Mouse (Mus musculus) cerebellum, adult 2 months (tissue): ENCODE results near the gene Olfr49. TPM values are rescaled to one million over a fixed set of nuclear protein-coding genes. Genes with fewer than 3 reads are reported as not detected.
A peak's percentile ranks its signal among the peaks of the same experiment; 100 is the strongest.

Source experiments
- DNase-seq, 2 experiments: peaks; one replicate each; pipeline ENCODE4 v3.0.0; 2021
- H3K27ac ChIP-seq: fragments of 200-500 bp; 2 replicates; pipeline ENCODE4 v1.5.1; 2012; ENCODE audit warnings: low read length, control low read depth, inconsistent platforms; ENCODE audit not compliant: insufficient read depth
- H3K27me3 ChIP-seq: fragments of 200-500 bp; 2 replicates; pipeline ENCODE4 v1.6.1; 2012; ENCODE audit warnings: inconsistent platforms, mild to moderate bottlenecking, low read length, moderate library complexity; ENCODE audit not compliant: control insufficient read depth, insufficient read depth
- H3K4me1 ChIP-seq: fragments of 200-500 bp; 2 replicates; pipeline ENCODE4 v1.6.1; 2011; ENCODE audit warnings: low read length; ENCODE audit not compliant: control insufficient read depth, insufficient read depth
- H3K4me3 ChIP-seq: fragments of 200-500 bp; replicated peaks from 2 replicates; pipeline ENCODE3; 2011; ENCODE audit warnings: mild to moderate bottlenecking, low read depth, low read length, control low read depth; ENCODE audit not compliant: insufficient read depth
- CTCF ChIP-seq: fragments of 200-500 bp; IDR thresholded peaks from 2 replicates; pipeline ENCODE4 v1.5.1; 2011; ENCODE audit warnings: low read depth, mild to moderate bottlenecking, control low read depth, low read length, moderate library complexity, borderline replicate concordance; ENCODE audit not compliant: insufficient read depth
- POLR2A ChIP-seq: fragments of 200-500 bp; IDR thresholded peaks from 2 replicates; pipeline ENCODE4 v1.6.1; 2011; ENCODE audit warnings: low read length, control low read depth, borderline replicate concordance; ENCODE audit not compliant: insufficient read depth
- WGBS: fragments of 180-500 bp; shearing (Covaris S2); methylation state at CpG from one replicate; pipeline ENCODE4 v1.1.7; 2018; 5-methylcytosine and 5-hydroxymethylcytosine counted together
- polyA plus RNA-seq: library from polyadenylated mRNA; depleted of rRNA; stranded (reverse); fragments of >200 nt; gene quantifications from 2 replicates; pipeline ENCODE4 v1.2.3, GENCODE M21; 2012

The Olfr49 gene
- polyA plus RNA-seq, 1 experiment, result not detected

DNA sequence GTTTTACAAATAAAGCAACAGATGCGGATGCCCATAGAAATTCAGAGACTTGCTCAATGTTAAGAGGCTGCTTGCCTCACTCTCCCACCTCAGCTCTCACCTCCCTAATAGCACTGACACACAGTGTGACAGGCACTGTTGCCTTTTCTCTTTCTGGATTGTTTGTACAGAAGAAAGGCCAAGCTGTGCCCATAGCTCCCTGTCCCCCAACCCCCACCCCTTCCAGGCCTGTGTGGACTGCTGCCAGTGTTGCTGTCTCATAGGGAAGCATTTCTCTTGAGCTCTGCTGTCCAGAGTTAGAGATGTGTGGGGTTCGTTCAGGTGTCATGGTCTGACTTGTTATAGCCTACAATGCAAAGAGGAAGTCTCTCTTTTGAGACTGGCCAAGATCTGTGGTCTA lies 24.5 kb downstream of the Olfr49 start:
- peak; percentile 21 to 28 for DNase-seq
- no peaks in the 10 kb centered on the region; the same call in 1 of the 2 replicates for H3K4me1 ChIP-seq
- 52% methylated on average over 2 of the region's 2 CpGs for WGBS
- H3K27ac ChIP-seq, result no peak overlapping the region
- H3K4me3 ChIP-seq, result no peak overlapping the region
- no peaks in the 10 kb centered on the region for H3K27me3 ChIP-seq
- no peak for TF ChIP-seq POLR2A
- TF ChIP-seq CTCF, result no peak

DNA sequence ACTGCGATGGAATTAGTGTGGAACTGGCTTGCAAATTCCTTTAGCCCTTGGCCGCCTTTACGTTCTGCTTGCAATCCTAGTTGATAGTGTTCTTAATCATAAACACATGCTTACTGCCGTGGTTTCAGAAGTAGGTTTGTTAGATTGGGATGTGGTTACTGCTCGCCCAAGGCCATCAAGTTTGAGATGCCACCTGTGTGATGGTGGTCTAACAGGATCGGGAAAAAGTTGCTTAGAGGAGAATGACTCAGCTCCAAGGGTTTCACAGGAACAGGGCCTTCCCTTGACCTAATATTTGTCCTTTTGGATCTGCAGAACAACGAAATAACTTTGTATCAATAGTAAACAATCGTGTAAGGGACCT lies 25.0 kb downstream of the Olfr49 start:
- Histone ChIP-seq H3K27me3 (no peaks in the 10 kb centered on the region), H3K27ac (no peak overlapping the region), H3K4me3 (peak overlapping the region; percentile 85), H3K4me1 (no peaks in the 10 kb centered on the region; the same call in 1 of the 2 replicates)
- no peak for DNase-seq
- no peak for TF ChIP-seq CTCF
- no peak for TF ChIP-seq POLR2A
- WGBS, result 18% methylated on average over 8 of the region's 8 CpGs

DNA sequence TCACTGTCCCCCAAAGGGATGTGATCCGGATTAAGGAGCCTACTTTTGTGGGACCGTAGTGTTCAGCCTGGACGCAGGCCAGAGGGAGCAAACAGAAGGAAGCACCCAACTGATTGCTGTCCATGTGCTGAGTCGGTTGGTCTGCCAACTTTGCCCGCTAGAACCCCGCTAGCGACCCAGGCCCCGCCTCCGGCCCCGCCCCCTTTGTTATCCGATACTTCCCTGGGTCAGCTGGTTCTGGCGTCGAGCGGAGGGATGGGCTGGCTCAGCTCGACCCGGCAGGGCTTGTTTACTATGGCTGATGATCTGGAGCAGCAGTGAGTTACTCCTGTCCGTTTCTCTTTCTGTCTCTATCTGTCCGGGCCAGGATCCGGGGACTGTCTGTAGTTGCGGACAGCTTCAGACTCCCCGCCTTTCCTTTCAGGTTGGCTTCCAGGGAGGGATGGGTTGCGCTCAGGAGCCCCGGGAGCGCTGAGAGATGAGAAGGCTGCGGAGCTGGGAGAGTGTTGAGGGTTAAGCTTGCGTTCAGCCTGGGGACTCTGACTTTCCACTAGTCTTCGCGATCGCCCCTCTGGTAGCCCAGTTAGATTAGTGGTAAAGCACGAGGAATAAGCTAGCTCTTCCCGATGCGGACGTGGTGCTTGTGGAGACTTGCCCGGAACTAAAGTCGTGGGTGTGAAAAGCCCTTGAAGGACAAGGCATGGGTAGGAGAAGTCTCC lies 25.6 kb downstream of the Olfr49 start:
- no peaks in the 10 kb centered on the region for H3K27me3 ChIP-seq
- H3K4me3 ChIP-seq, result peak overlapping the region; percentile 85
- H3K4me1 ChIP-seq, result no peaks in the 10 kb centered on the region; the same call in 1 of the 2 replicates
- under 1% methylated on average over 35 of the region's 35 CpGs for WGBS
- DNase-seq, result peak; percentile 89
- TF ChIP-seq CTCF (no peak), POLR2A (peak; percentile 56; the same call in 1 of the 2 replicates)
- H3K27ac ChIP-seq, result peak overlapping the region; percentile 55; the same call in 1 of the 2 replicates

DNA sequence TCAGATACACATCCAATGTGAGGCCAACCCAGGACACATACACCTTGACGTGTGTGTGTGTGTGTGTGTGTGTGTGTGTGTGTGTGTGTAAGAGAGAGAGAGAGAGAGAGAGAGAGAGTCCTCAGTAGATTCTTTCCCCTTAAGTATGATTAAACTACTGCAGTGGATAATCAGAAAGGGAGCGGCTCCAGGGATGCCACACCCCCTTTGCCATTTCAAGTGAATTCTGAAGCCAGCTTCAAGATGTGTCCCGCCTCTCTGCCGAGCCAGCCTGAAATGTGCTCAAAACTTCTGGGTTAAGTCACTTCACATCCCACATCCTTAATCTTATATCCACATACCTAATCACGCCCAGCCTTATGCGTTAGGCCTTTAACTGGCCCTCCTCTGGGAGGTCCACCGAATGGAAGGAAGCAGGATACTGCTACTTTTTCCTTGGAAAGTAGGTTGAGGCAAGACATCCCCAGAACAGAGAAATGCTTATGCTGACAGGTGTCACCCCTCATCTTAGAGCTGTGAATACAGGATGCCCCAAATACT lies 26.5 kb downstream of the Olfr49 start:
- no peak overlapping the region for H3K4me3 ChIP-seq
- DNase-seq, result no peak
- no peaks in the 10 kb centered on the region; the same call in 1 of the 2 replicates for H3K4me1 ChIP-seq
- WGBS, result 67% methylated on average over 7 of the region's 7 CpGs
- no peaks in the 10 kb centered on the region for H3K27me3 ChIP-seq
- H3K27ac ChIP-seq, result no peak overlapping the region
- no peak for TF ChIP-seq CTCF
- no peak for TF ChIP-seq POLR2A

DNA sequence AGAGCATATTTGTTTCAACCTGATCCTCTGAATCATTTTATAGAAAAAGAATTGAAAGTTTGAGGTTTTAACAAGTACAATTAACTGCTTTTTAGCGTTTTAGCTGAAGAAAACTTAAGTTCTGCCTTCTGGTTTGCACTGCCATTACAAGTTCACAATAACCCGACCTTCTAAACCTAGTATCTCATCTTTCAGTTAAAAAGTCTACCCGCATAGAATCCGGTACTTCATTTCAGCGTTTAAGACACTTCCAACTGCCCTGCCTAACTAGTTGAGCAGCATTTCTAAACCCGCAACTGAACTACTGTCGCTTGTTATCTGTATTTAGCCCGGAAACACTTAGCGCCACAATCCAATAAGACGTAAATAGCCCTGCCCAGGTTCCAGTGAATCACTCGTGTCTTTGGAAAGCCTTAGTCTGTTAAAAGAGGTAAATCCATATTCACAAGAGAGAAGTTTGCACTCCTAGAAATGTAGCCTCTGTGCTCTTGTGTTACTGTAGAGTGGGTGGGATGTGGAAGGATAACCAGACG lies 30.0 kb downstream of the Olfr49 start:
- TF ChIP-seq CTCF (no peak), POLR2A (no peak)
- Histone ChIP-seq H3K4me1 (peaks cover 5% of the 10 kb centered on the region), H3K4me3 (no peak overlapping the region), H3K27me3 (no peaks in the 10 kb centered on the region), H3K27ac (no peak overlapping the region)
- no peak for DNase-seq
- 70% methylated on average over 12 of the region's 12 CpGs for WGBS

DNA sequence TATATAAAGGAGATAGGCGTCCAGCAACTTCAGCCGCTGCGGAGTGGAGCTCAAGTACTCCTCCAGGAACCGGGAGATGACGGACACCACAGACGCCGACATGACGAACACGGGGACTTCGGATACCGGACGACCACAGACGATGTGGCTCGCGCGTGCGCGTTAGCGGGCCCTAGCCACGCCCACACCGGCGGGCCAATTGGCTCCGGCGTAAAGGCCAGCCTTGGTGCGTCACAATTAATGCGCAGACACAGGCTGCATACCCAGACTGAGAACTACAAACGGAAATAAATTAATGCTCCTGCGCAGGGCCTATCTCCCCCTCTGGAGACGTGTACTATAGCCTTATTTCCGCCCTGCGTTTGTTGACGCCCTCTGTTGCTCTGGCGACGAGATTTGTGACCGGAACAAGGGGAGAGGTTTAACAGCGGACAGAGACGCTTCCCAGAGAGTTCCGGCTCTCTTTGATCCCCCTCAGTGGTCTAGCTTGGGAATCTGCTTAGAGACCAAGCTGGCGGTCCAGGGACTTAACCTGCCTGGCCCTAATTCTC lies 30.9 kb downstream of the Olfr49 start, which contains the start of the genes Dad1 and Abhd4:
Gene Dad1 (minus strand): TSS at position 364 of the 551 bp plus-strand sequence.
Gene Abhd4 (plus strand): TSS at position 448 of the 551 bp plus-strand sequence.
- WGBS, result under 1% methylated on average over 39 of the region's 39 CpGs
- peak; percentile 98 for TF ChIP-seq POLR2A
- TF ChIP-seq CTCF, result no peak
- H3K4me3 ChIP-seq, result peak within 1 kb of the TSS; percentile 71
- H3K27ac ChIP-seq, result peak within 1 kb of the TSS; percentile 60
- DNase-seq, result peak; percentile 98
- H3K27me3 ChIP-seq, result no peaks in the 10 kb centered on the region
- peaks cover 8% of the 10 kb centered on the region for H3K4me1 ChIP-seq

DNA sequence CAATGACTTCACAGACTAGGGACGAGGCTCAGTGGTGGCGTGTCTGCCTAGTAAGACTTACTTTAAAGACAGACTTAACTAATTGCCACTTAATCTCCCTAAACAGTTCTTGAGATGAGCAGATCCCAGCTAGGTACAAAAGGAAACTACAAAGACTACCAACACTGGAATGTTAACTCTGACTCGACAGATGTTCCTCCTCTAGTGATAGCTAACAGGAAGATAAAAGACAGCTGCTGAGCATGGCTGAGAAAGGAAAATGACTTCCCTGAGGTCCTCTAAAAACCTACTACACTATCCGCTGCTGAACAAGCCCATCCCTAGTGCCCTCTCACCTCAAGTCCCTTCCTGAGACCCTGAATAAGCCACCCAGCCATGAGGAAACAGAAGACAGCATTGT lies 34.6 kb downstream of the Olfr49 start:
- no peak for DNase-seq
- no peak overlapping the region for H3K4me3 ChIP-seq
- peaks cover 8% of the 10 kb centered on the region for H3K4me1 ChIP-seq
- no peak overlapping the region for H3K27ac ChIP-seq
- no peaks in the 10 kb centered on the region for H3K27me3 ChIP-seq
- TF ChIP-seq CTCF (no peak), POLR2A (no peak)
- WGBS, result 84% methylated on average over 4 of the region's 4 CpGs
